Mouse (Mus musculus) CD4-positive helper T cell, adult 2 months (primary cell): Measurements from ENCODE around the gene B9d1.

Experiments used
- DNase-seq: peaks from one replicate; pipeline ENCODE4 v3.0.0-alpha.2; 2012; ENCODE audit warnings: low read depth, missing footprints, low spot score

The B9d1 gene

GRCm38 (mm10) chr11:61489085-61489484 is 15.9 kb upstream of the B9d1 start:
- DNase-seq, result no peak

- DNase-seq, result no peak
Measured at GRCm38 (mm10) chr11:61489874-61490273, 15.1 kb upstream of the B9d1 start.

GRCm38 (mm10) chr11:61490944-61491520 is 13.9 kb upstream of the B9d1 start:
- DNase-seq, result no peak

- no peak for DNase-seq
Measured at GRCm38 (mm10) chr11:61492749-61493401, 12.1 kb upstream of the B9d1 start.

- DNase-seq, result no peak
Measured at GRCm38 (mm10) chr11:61493525-61494128, 11.3 kb upstream of the B9d1 start.

GRCm38 (mm10) chr11:61494129-61494997 is 10.6 kb upstream of the B9d1 start, which contains the start of gene Mapk7:
Mapk7 (minus strand) TSS chr11:61494406.
- peak; percentile 100 for DNase-seq

GRCm38 (mm10) chr11:61495528-61495927 is 9.4 kb upstream of the B9d1 start:
- DNase-seq, result no peak

- DNase-seq, result no peak
Measured at GRCm38 (mm10) chr11:61497490-61497889, 7.5 kb upstream of the B9d1 start.

- DNase-seq, result peak; percentile 25
Measured at GRCm38 (mm10) chr11:61498736-61499504, 6.0 kb upstream of the B9d1 start.

- DNase-seq, result no peak
Measured at GRCm38 (mm10) chr11:61503933-61504332, 1.0 kb upstream of the B9d1 start.

GRCm38 (mm10) chr11:61514953-61515352 is 10.0 kb downstream of the B9d1 start:
- peak; percentile 16 for DNase-seq

- no peak for DNase-seq
Measured at GRCm38 (mm10) chr11:61517971-61518370, 13.0 kb downstream of the B9d1 start.

GRCm38 (mm10) chr11:61518871-61519270 is 13.9 kb downstream of the B9d1 start:
- no peak for DNase-seq

GRCm38 (mm10) chr11:61519484-61520107 is 14.7 kb downstream of the B9d1 start:
- DNase-seq, result no peak

- DNase-seq, result no peak
Measured at GRCm38 (mm10) chr11:61526872-61527271, 21.9 kb downstream of the B9d1 start.

GRCm38 (mm10) chr11:61529268-61529713 is 24.3 kb downstream of the B9d1 start:
- DNase-seq, result no peak

GRCm38 (mm10) chr11:61532820-61533219 is 27.9 kb downstream of the B9d1 start:
- DNase-seq, result no peak

GRCm38 (mm10) chr11:61533571-61533970 is 28.6 kb downstream of the B9d1 start:
- no peak for DNase-seq

- DNase-seq, result no peak
Measured at GRCm38 (mm10) chr11:61535530-61535929, 30.6 kb downstream of the B9d1 start.

GRCm38 (mm10) chr11:61536952-61537351 is 32.0 kb downstream of the B9d1 start:
- no peak for DNase-seq

- DNase-seq, result no peak
Measured at GRCm38 (mm10) chr11:61537362-61537761, 32.4 kb downstream of the B9d1 start.
